Mouse (Mus musculus): ENCODE results near the gene Ybx2. TPM values are rescaled to one million over a fixed set of nuclear protein-coding genes. Genes with fewer than 3 reads are reported as not detected.
"Not testable (repeated sequence)": the region's sequence is repeated elsewhere in the genome, so short reads cannot be mapped to it uniquely, and the experiment has no call there.

The Ybx2 gene
- total RNA-seq, 2 experiments from 2014 or later = 5.4 to 10.6 TPM

GRCm38 (mm10) chr11:69914372-69914764 lies 21.2 kb upstream of the Ybx2 start:
- no peak for DNase-seq
- intact Hi-C loops (cut with DNase I) = no loop called here

DNA sequence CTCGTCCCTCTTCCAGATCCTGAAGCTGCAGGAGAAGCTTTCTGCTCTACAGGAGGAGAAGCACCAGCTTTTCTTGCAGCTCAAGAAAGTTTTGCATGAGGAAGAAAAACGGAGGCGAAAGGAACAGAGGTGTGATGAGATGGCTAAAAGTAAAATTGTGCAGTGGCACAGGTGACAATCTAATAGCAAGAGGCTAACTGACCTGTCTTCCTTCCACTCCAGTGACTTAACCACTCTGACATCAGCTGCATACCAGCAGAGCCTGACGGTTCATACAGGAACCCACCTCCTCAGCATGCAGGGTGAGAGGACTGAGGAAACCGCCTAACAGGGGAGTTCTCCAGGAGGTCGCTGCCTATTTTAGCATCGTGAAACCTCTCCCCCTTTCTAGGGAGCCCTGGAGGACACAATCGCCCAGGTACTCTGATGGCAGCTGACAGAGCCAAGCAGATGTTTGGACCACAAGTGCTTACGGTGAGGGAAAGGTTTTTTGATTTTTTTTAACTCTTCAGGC lies 20.6 kb upstream of the Ybx2 start:
- intact Hi-C loops (cut with DNase I) = no loop called here
- no peak for DNase-seq

DNA sequence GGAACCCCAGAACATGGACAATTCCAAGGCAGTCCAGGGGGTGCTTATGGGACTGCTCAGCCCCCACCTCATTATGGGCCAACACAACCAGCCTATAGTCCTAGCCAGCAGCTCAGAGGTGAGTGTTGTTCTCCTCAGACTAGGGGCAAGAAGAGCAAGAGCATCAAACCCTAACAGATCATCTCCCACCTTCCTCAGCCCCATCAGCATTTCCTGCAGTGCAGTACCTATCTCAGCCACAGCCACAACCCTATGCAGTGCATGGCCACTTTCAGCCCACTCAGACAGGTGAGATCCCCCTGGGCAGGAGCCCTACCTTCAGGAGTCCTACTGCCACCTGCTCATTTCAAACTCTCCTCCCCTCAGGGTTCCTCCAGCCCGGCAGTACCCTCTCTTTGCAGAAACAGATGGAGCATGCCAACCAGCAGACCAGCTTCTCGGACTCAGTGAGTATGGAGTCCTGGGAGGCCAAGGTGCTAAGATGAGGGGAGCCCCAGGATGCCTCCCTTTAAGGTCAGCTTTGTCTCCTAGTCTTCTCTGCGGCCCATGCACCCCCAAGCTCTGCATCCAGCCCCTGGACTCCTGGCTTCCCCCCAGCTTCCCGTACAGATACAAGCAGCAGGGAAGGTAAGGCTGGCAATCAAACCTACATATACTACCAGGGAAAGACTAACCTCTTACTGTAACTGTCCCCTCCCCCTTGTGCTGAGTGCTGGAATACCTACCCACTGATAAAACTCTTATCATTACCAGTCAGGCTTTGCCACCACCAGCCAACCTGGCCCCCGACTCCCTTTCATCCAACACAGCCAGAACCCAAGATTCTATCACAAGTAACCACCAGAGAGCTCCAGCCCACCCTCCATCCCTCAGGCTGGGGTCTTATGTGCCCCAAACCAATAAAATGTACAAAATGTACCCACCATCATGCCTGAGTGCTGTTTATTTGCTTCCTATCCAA lies 19.6 kb upstream of the Ybx2 start:
- intact Hi-C loops (cut with DNase I) = no loop called here
- DNase-seq = no peak

DNA sequence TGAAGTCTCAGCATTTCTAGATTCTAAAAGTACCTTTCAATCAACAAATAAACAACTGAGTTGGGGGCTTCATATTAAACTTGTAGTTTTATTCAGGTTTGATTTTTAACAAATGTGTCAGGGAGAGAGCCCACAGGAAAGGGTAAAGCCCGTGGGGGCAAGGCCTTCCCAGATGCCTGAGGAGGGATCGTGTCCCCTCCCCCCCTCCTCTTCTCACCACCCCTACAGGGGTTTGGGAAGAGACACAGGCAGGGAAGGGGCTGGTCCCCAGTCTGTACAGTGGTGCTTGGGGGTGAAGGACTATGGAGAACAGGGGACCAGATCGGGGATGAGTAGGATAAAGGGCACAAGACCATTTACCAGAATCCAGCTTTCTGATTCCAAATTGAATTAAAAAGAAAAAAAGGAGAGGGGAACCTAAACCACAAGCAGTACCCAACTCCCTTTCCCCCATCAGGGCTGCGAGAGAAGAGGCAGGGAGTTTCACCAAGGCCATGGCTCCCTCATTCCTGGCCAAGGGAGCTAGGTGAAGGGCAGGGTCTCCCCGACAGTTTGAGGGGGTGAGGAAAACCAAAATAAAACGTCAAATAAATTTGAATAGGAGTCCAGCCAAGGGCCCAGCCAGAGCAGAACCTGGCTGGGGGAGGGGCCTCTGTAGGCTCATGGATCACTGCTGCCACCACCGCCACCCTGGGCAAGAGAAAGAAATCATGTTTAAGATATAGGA lies 18.8 kb upstream of the Ybx2 start:
- intact Hi-C loops (cut with DNase I); DNase-seq: not testable (repeated sequence)

DNA sequence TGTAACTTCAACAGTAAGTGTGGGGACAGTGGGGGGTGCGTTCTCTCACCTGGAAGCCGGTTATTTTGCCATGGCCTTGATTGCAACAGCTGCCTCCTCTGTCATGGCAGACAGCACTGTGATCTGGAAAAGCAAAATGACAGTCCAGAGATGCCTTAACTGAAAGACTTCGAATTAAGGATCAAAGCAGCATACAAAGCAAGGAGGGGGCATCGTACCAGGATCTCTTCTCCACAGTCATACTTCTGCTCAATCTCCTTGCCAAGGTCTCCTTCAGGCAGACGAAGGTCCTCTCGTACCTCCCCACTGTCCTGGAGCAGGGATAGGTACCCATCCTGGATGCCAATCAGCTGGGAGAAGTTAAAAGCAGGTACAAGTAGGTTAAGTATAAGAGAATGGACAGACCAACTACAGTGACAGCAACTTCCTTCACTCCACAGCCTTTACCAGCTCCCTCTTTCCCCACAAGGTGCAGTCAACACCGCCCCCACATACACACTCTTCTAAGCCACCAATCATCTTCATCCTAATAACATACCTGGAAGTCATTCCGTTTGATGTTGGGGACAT lies 18.1 kb upstream of the Ybx2 start:
- no peak for DNase-seq
- intact Hi-C loops (cut with DNase I) = no loop called here

- intact Hi-C loops (cut with DNase I) = no loop called here
- no peak for DNase-seq
These were observed 17.5 kb upstream of the Ybx2 start for GRCm38 (mm10) chr11:69918118-69918517.

- no peak for DNase-seq
- intact Hi-C loops (cut with DNase I) = no loop called here
These were observed 16.5 kb upstream of the Ybx2 start for GRCm38 (mm10) chr11:69919053-69919452.

DNA sequence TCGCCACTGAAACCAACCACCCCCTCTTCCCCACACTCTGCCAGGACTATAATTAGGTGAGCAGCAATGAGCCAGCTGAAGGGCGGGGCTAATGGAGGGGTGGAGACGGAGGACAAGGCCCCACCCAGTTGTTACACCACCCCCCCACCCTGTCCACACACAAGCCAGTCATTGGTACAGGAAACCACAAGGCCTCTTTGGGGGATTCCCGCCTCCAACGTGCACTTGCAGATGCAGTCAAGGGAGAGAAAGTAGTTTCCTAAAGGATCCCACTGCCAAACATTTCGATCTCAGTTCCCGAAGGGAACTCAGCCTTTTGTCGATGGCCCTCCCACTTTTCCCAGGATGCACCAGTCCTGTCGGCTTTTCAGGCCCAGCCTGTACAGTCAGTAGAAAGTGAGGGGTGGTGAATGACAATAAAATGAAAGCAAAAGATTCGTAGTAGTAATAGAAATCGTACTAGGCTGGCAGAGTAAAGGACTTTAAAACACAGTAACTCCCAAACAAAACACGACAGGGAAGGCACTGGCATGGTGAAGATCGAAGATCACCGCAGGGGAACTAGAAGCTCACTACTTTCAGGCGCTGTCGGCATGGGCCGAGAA lies 15.8 kb upstream of the Ybx2 start:
- DNase-seq = peak; percentile 76 to 84
- intact Hi-C loops (cut with DNase I) = no loop called here

- peak in 1 of 2 experiments; percentile 39 for DNase-seq
- intact Hi-C loops (cut with DNase I) = no loop called here
These were observed 15.1 kb upstream of the Ybx2 start for GRCm38 (mm10) chr11:69920266-69921031.

DNA sequence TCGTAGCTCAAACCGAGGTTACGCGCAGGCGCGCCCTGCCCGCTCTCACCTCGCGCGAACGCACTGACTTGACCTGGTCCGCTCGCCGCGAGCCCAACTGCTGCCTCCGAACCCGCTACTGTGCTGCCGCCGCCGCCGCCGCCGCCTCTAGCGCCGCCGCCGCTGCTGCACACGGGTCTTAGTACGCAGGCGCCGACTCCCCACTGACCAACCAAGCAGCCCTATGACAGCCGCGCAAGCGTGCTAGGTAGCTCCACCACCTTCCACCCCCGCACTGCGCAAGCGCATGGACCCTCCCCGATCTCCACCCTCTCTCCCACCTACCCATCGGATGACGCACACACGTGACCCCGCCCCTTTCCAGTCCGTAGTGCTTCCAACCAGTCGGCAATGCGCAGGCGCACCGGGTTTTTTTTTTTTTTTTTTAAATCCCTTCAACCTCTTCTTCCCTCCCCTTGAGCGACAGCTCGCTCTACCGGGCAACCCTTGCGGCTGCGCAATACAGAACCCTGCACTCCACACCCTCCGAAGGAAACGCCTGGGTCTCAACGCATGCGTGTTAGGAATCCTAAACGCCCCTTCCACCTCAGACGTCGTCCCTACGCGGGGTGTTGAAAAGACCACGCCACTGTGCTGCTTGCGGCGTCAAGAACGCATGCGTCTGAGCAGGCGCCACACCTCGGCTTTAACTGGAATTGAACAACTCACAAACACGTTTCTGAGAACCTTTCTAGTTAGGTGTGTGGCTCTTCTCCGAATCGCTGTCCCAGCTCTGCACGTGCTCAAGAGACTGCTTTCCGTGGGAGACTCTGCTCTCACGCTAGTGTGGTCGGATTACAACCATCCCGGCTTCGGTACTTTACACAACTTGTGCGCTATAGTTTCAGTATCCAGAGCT lies 14.2 kb upstream of the Ybx2 start, which contains the start of gene Eif5a:
Gene Eif5a, minus strand, starts transcription at position 845 of the 898 bp plus-strand sequence.
- DNase-seq = peak; percentile 100
- intact Hi-C loops (cut with DNase I) = no loop called here

DNA sequence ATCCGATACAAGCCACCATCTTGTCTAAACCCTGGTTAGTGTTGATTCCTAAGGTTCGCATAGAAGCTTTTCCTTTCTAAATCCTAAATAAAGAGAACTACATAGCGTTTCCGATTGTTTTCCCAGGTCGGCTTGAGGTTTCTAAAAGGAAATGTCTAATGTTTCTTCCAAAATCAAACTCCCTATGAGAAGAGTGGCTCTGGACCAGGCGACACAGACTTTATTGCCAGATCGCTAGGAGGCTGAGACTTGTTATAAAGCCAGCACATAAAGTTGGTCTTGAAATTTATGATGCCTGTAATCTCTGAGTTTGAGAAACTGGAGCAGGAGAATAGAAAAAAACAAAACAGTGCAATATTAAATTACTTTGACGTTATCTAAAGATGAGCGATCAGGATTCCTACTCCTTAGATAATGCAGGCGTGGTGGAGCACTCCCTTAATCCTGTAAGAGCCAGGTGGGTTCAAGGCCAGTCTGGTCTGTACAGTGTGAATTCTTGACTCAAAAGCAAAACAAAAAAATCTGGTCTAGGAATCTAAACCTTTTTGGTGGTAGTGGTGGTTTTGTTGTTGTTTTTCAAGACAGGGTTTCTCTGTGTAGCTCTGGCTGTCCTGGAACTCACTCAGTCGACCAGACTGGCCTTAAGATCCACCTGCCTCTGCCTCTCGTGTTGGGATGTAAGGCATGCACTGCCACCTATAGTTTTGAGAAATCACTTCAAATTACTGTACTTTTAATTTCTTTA lies 13.4 kb upstream of the Ybx2 start:
- intact Hi-C loops (cut with DNase I) = no loop called here
- DNase-seq = no peak

GRCm38 (mm10) chr11:69922796-69923195 lies 12.8 kb upstream of the Ybx2 start:
- intact Hi-C loops (cut with DNase I) = no loop called here
- no peak for DNase-seq

GRCm38 (mm10) chr11:69927501-69927900 lies 8.1 kb upstream of the Ybx2 start:
- intact Hi-C loops (cut with DNase I) = no loop called here
- no peak for DNase-seq

GRCm38 (mm10) chr11:69929712-69930111 lies 5.9 kb upstream of the Ybx2 start:
- intact Hi-C loops (cut with DNase I) = loop anchor here (5.0 kb wide), 1 partner anchor 78 kb away; no protein-coding TSS in a partner anchor

GRCm38 (mm10) chr11:69930176-69930575 lies 5.4 kb upstream of the Ybx2 start:
- DNase-seq = not testable (repeated sequence)
- intact Hi-C loops (cut with DNase I) = loop anchor here (5.0 kb wide), 1 partner anchor 77 kb away; no protein-coding TSS in a partner anchor

More at GRCm38 (mm10) chr11:69929712-69930111, 5.9 kb upstream of the Ybx2 start:
- no peak for DNase-seq

DNA sequence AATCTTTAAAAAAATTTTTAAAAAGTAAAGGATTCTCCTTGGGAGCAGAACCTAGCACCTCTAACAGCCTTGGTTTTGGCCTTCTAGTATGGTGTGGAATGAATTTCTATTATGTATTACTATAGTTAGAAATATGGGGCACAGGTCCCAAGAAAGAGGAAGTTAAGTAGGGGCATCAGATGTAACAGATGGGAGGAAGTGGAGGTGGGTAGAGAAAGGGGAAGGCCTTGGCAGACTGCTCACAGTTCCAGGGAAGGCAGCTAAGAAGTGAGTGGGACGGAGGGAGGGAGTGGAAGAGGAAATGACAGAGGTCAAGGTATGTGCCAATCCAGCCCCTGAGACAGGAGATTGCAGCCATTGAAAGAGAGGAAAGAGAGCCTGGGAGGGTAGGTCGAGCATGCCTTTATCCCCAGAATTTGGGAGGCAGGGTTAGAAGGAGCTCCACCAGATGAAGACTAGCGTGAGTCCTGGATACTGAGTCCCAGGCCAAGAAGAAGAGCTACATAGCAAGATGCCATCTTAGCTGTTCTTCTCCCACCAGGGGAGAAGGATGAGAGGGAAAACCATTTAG lies 4.5 kb upstream of the Ybx2 start:
- no peak for DNase-seq
- intact Hi-C loops (cut with DNase I) = loop anchor here (5.0 kb wide), 1 partner anchor 76 kb away; no protein-coding TSS in a partner anchor

DNA sequence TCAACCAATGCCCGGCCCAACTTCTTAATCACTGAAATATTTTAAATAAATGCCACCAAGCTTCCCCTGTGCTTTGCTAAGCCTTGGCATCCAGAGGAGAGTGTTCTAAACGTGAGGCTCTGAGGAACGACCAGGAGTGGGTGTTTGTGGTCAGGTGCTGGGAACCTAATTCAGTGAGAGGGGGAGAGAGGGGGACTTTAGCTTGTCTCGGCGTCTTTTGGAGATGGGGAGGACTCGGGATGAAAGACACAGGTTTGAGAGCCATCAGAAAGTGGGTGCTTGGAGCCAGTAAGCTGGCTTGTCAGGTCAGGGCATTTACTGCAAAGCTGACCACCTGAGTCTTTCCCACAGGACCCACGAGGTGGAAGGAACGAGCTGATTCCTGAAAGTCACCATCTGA lies 3.8 kb upstream of the Ybx2 start:
- DNase-seq = no peak
- intact Hi-C loops (cut with DNase I) = loop anchor here (5.0 kb wide), 1 partner anchor 76 kb away; no protein-coding TSS in a partner anchor

All from gastrocnemius, postnatal 36 days (tissue).